Mouse (Mus musculus): ENCODE results near the gene Strn3. TPM values are rescaled to one million over a fixed set of nuclear protein-coding genes. Genes with fewer than 3 reads are reported as not detected.

The Strn3 gene
- polyA plus RNA-seq, 1 experiment, result not detected

GRCm38 (mm10) chr12:51636689-51637470 is 54.8 kb downstream of the Strn3 start:
- WGBS, result 75% methylated on average over 2 of the region's 2 CpGs
- Histone ChIP-seq H3K27ac (ENCODE audit: insufficient read depth, low read depth, low read length) (no peak overlapping the region), H3K4me1 (ENCODE audit: control insufficient read depth, insufficient read depth, low read length) (no peaks in the 10 kb centered on the region), H3K4me3 (ENCODE audit: insufficient read depth, low read depth, low read length) (no peak overlapping the region)
- TF ChIP-seq CTCF (IDR thresholded peaks at IDR 0.05; ENCODE audit: insufficient read depth, low read depth, low read length) (no peak), POLR2A (IDR thresholded peaks at IDR 0.05; ENCODE audit: insufficient read depth, low read depth, low read length) (no peak)

DNA sequence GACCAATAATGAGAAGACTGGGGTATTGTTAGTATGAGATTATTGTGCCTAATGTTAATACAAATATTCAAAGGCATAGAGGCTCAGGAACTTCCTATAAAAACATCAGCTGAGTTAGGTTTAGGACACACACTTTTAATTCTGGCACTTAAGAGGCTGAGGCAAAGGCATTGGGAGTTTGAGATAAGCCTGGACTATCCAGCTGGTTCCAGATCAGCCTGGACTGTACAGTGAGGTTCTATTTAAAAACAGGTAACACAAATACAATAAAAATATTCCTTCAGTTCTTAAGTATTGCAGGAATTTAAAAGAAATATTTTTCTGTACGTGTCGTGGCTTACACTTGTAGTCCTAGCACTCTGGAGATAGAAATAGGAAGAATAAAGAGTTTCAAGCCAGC is 55.4 kb downstream of the Strn3 start:
- Histone ChIP-seq H3K4me1 (ENCODE audit: control insufficient read depth, insufficient read depth, low read length) (no peaks in the 10 kb centered on the region), H3K4me3 (ENCODE audit: insufficient read depth, low read depth, low read length) (no peak overlapping the region), H3K27ac (ENCODE audit: insufficient read depth, low read depth, low read length) (no peak overlapping the region)
- WGBS, result 96% methylated on average over 2 of the region's 2 CpGs
- TF ChIP-seq CTCF (IDR thresholded peaks at IDR 0.05; ENCODE audit: insufficient read depth, low read depth, low read length) (no peak), POLR2A (IDR thresholded peaks at IDR 0.05; ENCODE audit: insufficient read depth, low read depth, low read length) (no peak)

- H3K27ac ChIP-seq (ENCODE audit: insufficient read depth, low read depth, low read length), result no peak overlapping the region
- no peak overlapping the region for H3K4me3 ChIP-seq (ENCODE audit: insufficient read depth, low read depth, low read length)
- WGBS, result 75% methylated on average over 4 of the region's 4 CpGs
- TF ChIP-seq CTCF (IDR thresholded peaks at IDR 0.05; ENCODE audit: insufficient read depth, low read depth, low read length) (no peak), POLR2A (IDR thresholded peaks at IDR 0.05; ENCODE audit: insufficient read depth, low read depth, low read length) (no peak)
- no peaks in the 10 kb centered on the region for H3K4me1 ChIP-seq (ENCODE audit: control insufficient read depth, insufficient read depth, low read length)
Measured at GRCm38 (mm10) chr12:51633481-51633880, 58.2 kb downstream of the Strn3 start.

GRCm38 (mm10) chr12:51623366-51623694 is 68.4 kb downstream of the Strn3 start:
- no peaks in the 10 kb centered on the region for H3K4me1 ChIP-seq (ENCODE audit: control insufficient read depth, insufficient read depth, low read length)
- TF ChIP-seq POLR2A (IDR thresholded peaks at IDR 0.05; ENCODE audit: insufficient read depth, low read depth, low read length) (no peak), CTCF (IDR thresholded peaks at IDR 0.05; ENCODE audit: insufficient read depth, low read depth, low read length) (no peak)
- H3K4me3 ChIP-seq (ENCODE audit: insufficient read depth, low read depth, low read length), result no peak overlapping the region
- no peak overlapping the region for H3K27ac ChIP-seq (ENCODE audit: insufficient read depth, low read depth, low read length)

DNA sequence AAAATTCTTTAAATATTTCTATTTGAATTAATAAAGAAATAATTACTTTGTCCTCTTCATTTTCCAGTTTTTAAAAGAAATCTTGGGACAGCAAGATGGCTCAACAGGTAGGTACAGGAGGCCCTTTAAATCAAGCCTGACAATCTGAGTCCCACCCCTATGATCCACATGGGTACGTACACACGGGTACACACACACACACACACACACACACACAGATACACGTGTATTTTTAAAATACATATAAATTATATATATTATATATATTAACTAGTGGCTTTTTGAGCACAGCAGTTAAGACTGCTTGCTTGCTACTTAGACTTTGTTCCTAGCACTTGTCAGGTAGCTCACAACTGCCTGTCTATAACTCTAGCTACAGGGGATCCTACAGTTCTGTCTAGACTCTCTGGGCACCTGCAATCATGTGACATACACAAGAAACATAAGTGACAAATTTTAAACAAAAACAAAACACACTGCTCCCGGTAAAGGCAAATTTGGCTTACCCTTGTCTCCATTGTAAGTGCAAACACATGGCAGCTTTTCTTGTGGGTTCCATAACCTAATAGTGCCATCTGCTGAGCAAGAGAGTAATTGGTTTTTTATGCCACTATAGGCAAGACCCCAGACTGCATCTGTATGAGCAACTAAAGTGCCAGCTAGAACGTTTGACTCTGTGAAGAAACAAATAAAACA is 68.9 kb downstream of the Strn3 start:
- Histone ChIP-seq H3K4me3 (ENCODE audit: insufficient read depth, low read depth, low read length) (no peak overlapping the region), H3K4me1 (ENCODE audit: control insufficient read depth, insufficient read depth, low read length) (no peaks in the 10 kb centered on the region), H3K27ac (ENCODE audit: insufficient read depth, low read depth, low read length) (no peak overlapping the region)
- TF ChIP-seq POLR2A (IDR thresholded peaks at IDR 0.05; ENCODE audit: insufficient read depth, low read depth, low read length) (no peak), CTCF (IDR thresholded peaks at IDR 0.05; ENCODE audit: insufficient read depth, low read depth, low read length) (no peak)
- WGBS, result 59% methylated on average over 5 of the region's 5 CpGs

GRCm38 (mm10) chr12:51621161-51621560 is 70.5 kb downstream of the Strn3 start:
- no peak overlapping the region for H3K4me3 ChIP-seq (ENCODE audit: insufficient read depth, low read depth, low read length)
- no peaks in the 10 kb centered on the region for H3K4me1 ChIP-seq (ENCODE audit: control insufficient read depth, insufficient read depth, low read length)
- no peak for TF ChIP-seq POLR2A (IDR thresholded peaks at IDR 0.05; ENCODE audit: insufficient read depth, low read depth, low read length)
- TF ChIP-seq CTCF (IDR thresholded peaks at IDR 0.05; ENCODE audit: insufficient read depth, low read depth, low read length), result no peak
- no peak overlapping the region for H3K27ac ChIP-seq (ENCODE audit: insufficient read depth, low read depth, low read length)
- 93% methylated on average over 5 of the region's 5 CpGs for WGBS

DNA sequence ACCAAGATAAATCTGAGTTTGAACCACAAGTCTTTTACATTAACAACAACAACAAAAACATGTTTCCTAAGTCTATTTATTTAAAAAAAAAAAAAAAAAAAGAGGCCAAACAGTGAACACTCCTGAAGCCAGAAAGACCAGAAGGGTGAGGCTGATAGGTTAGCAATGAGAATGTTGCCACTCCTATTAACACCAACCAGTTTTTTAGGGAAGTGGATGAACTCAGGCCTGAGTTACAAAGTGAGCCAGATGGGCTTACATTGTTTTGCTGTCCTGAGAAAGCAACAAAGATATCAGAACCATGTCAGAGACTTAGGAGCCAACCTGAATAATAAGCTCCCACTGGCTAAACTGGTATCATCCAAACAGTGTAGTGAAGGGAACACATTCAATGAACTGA is 71.1 kb downstream of the Strn3 start:
- no peak overlapping the region for H3K4me3 ChIP-seq (ENCODE audit: insufficient read depth, low read depth, low read length)
- H3K27ac ChIP-seq (ENCODE audit: insufficient read depth, low read depth, low read length), result no peak overlapping the region
- H3K4me1 ChIP-seq (ENCODE audit: control insufficient read depth, insufficient read depth, low read length), result no peaks in the 10 kb centered on the region
- no peak for TF ChIP-seq POLR2A (IDR thresholded peaks at IDR 0.05; ENCODE audit: insufficient read depth, low read depth, low read length)

- no peak overlapping the region for H3K27ac ChIP-seq (ENCODE audit: insufficient read depth, low read depth, low read length)
- no peaks in the 10 kb centered on the region for H3K4me1 ChIP-seq (ENCODE audit: control insufficient read depth, insufficient read depth, low read length)
- TF ChIP-seq CTCF (IDR thresholded peaks at IDR 0.05; ENCODE audit: insufficient read depth, low read depth, low read length) (no peak), POLR2A (IDR thresholded peaks at IDR 0.05; ENCODE audit: insufficient read depth, low read depth, low read length) (no peak)
- no peak overlapping the region for H3K4me3 ChIP-seq (ENCODE audit: insufficient read depth, low read depth, low read length)
- WGBS, result 92% methylated on average over 5 of the region's 5 CpGs
Measured at GRCm38 (mm10) chr12:51612361-51612760, 79.3 kb downstream of the Strn3 start.

DNA sequence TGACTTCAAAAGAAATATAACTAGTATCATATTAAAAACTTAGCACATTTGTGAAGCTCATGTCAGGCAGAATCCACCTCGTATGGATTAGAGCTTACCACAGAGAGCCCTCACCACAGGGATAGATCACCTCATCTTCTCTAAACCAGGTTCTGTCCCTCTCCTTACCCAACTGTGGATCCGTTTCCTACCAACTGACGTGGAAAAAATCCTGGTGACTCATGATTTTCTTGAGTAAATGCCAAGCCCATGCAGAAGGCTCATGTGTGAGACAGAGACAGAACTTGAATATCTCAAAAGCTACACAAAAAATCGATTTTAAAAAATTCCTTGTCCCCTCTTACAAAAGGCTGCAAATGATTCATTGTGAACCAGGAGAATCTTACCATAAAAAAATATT is 85.6 kb downstream of the Strn3 start:
- 61% methylated on average over 4 of the region's 4 CpGs for WGBS
- TF ChIP-seq CTCF (IDR thresholded peaks at IDR 0.05; ENCODE audit: insufficient read depth, low read depth, low read length), result no peak
- TF ChIP-seq POLR2A (IDR thresholded peaks at IDR 0.05; ENCODE audit: insufficient read depth, low read depth, low read length), result no peak
- H3K4me3 ChIP-seq (ENCODE audit: insufficient read depth, low read depth, low read length), result no peak overlapping the region

More for the DNA sequence above, 85.6 kb downstream of the Strn3 start:
- Histone ChIP-seq H3K27ac (ENCODE audit: insufficient read depth, low read depth, low read length) (no peak overlapping the region), H3K4me1 (ENCODE audit: control insufficient read depth, insufficient read depth, low read length) (no peaks in the 10 kb centered on the region)

Data from olfactory bulb, adult 2 months (tissue).